Mouse (Mus musculus) left cerebral cortex, postnatal 25 days (tissue): Measurements from ENCODE around the gene Numbl. TPM values are rescaled to one million over a fixed set of nuclear protein-coding genes. Genes with fewer than 3 reads are reported as not detected.
A peak's percentile ranks its signal among the peaks of the same experiment; 100 is the strongest.

Experiments
- DNase-seq, 2 experiments: peaks; one replicate each; pipeline ENCODE4 v3.0.0; 2022; ENCODE audit warnings: low spot score in 2 of 2, mixed read lengths in 1 of 2
- intact Hi-C: fragments of 180-260 bp; cut with DNase I; formaldehyde crosslinking; loops from one replicate; pipeline ENCODE4 v1.15.1; 2025
- total RNA-seq, 2 experiments: library from RNA; stranded (reverse); gene quantifications; 2 replicates each; pipeline ENCODE4 v1.2.3; 2021

Numbl gene
- total RNA-seq, 2 experiments from 2014 or later = 119 to 130 TPM

DNA sequence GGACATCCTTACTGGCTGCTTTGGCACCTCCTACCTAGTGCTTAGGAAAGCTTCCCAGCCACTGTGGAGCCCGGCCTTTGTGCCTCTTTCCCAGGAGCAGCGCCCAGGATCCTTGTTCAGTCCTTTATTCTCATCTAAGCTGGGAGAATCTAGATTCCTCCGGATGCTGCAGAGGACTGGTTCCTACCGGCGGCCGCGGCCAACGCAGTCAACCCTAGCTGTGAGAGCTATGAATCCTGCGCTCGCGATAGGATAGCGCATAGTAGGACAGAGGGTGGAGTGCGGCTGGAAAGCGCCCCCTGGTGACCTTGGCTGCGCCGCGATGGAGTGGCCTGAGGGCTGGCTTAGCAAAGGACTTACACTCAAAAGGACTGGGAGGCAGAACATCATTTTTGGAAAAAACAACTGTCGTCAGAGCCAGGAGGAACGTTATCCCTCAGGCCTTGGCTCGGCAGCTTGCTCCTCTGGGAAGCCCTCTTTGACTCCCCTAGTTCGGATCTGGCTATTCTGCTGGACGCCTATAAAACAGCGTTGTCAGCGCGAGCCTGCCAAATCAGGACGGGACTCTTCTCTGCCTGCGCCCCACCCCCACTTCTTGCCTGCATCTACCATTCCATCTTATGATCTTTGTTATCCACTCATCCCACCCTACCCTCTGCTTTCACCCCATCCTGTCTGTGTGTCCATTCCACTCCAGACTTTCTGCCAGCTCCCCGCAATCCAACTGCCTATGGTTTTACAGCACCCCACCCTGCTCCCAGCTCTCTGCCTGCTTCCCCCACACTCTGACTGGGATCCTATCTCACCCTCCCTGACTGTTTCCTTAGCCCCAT is 26.8 kb downstream of the Numbl start:
- intact Hi-C loops = no loop called here
- DNase-seq = peak in 1 of 2 experiments; percentile 34

DNA sequence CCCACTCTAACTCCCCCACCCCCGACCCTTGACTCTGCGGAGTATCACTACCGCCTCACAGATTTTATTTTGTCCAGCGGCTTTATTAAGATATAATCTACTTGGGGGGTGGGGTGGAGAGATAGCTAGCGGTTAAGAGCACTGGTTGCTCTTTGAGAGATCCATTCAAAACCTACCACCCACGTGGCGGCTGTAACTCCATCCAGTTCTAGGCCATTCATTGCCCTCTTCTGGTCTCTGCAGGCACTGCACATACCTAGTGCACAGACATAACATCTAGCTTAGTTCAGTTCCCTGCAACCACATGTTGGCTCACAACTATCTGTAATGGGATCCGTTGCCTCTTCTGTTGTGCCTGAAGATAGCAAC is 27.4 kb downstream of the Numbl start:
- intact Hi-C loops = no loop called here

GRCm38 (mm10) chr7:27288732-27289131 is 30.5 kb downstream of the Numbl start:
- DNase-seq = no peak
- intact Hi-C loops = no loop called here

More for the DNA sequence above, 27.4 kb downstream of the Numbl start:
- peak in 1 of 2 experiments; percentile 74 for DNase-seq

- no peak for DNase-seq
- intact Hi-C loops = no loop called here
Measured at GRCm38 (mm10) chr7:27290555-27290954, 32.3 kb downstream of the Numbl start.

DNA sequence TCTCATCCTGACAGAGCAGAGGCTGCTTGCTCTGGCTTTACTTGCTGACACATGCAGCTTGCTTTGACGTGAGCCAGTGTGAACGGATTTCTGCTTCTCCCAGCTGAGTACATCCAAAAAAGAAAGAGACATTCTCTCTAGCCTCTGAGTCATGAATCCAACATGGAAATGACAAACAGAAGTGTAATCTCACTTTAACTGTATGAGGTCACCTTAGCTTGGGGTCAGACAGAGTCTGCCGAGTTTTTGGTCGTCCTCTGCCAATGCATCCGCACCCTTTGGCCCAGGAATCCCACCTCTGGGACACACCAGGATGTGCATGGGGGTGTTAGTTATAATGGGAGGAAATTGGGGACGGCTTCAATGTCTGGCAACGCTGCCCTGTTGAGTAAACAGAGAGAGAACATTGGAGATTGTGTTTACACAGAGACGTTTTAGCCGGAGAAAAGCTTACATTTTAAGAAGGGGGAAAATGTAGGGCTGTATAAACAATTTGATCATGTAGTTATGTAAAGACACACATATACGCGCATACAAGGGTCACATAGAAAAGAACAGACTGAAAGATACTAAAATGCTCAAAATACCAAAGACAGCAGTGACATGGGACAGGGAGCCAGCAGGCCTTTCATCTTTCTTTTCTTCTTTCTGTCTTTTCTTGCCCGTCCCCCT is 33.7 kb downstream of the Numbl start:
- intact Hi-C loops = no loop called here
- peak in 1 of 2 experiments; percentile 79 for DNase-seq

DNA sequence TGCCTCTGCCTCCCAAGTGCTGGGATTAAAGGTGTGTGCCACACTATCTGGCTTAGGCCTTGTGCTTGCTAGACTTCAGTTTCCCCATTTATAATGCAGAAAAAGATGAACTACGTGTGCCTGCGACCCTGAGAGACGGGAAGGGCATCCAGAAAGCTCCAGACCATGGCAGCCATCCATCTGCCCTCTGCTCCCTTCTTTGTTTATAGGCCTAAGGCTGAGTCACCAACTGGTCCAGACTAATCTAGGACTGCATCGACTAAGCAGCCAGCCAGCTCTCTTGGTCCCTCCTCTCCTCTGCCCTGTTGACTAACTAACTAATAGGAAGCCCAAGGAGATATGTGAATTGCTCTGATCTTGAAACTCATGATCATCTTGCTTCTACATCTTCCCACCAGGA is 37.7 kb downstream of the Numbl start:
- intact Hi-C loops = no loop called here
- DNase-seq = no peak

- intact Hi-C loops = no loop called here
- DNase-seq = no peak
Measured at GRCm38 (mm10) chr7:27296518-27296917, 38.3 kb downstream of the Numbl start.

DNA sequence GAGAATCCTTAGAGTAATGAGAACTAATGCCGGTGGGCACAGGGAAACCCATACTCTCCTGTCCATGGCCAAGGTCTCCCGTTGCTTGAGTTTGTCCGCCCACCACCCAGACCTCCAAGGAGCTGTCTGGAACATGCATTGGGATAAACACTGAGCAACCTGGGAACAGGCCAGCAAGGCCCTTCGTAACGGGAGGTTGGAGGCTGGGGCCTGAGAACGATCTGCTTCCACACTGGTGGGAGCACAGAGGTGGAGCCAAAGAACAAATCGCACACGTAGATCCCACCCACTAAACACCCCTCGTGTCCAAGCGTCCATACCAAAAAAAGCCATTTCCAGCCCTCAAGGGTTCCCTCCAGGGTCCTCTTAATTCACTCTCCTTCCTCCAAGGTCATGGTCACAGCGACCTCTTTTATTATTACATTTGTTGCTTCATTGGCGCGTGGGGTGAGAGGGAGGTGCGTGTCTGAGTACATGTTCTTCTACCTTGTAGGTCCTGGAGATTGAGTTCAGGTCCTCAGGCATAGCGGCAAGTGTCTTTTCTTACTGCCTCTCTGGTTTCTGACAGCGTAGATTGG is 39.9 kb downstream of the Numbl start:
- intact Hi-C loops = no loop called here
- DNase-seq = no peak

DNA sequence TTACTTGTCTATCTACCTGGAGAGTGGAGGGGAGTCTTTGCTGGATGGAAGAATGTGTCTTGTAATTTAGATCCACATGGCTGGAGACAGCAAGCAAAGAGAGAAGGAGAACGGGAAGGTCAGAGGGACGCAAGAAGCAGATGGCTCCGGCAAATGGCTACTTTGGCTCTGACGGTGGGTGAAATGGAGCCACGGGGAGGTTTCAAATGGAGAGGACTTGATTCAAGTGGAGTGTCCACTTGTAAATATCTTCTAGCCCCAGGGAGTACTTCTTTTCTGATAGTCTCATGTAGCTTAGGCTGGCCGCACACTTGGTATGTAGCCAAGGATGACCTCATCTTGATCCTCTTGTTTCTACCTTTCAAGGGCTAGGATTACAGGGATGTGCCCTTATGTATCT is 40.6 kb downstream of the Numbl start:
- DNase-seq = no peak
- intact Hi-C loops = no loop called here

DNA sequence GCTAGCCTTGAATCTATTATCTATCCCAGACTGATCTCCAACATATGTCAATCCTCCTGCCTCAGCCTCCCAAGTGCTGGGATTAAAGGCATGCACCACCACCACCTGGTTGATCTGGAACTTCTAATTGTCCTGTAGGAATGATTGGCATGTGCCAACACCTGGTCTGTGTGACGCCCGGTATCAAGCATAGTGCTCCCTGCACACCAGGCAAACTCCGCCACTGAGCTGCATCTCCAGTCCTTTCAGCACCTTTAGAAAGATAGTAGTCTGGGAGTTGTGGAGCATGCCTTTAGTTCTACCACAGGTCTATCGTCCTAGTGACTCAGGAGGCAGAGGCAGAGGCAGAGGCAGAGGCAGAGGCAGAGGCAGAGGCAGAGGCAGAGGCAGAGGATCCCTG is 42.1 kb downstream of the Numbl start:
- no peak for DNase-seq
- intact Hi-C loops = no loop called here

DNA sequence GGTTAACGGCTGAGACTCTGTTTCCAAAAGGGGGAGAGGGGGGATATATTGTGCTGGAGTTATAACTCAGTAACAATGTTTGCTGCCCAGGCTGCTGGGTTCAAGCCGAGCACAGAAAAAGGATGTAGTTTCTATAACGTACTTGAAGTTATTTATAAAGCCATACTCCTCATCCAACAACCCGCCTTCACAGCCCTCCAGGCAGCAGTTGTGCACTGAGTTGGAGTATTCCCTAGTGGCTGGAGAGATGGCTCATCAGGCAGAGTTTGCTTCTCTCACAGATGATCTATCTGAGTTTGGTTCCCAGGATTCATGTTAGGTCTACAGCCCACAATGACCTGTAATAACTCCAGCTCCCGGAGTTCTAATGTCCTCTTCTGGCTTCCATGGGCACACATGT is 42.6 kb downstream of the Numbl start:
- DNase-seq = peak in 1 of 2 experiments; percentile 71
- intact Hi-C loops = no loop called here

GRCm38 (mm10) chr7:27302172-27302571 is 43.9 kb downstream of the Numbl start:
- intact Hi-C loops = loop anchor here (1.0 kb wide), 1 partner anchor 27 kb away; no protein-coding TSS in a partner anchor

GRCm38 (mm10) chr7:27305091-27305730 is 47.0 kb downstream of the Numbl start:
- no peak for DNase-seq
- intact Hi-C loops = no loop called here

More at GRCm38 (mm10) chr7:27302172-27302571, 43.9 kb downstream of the Numbl start:
- peak; percentile 75 to 76 for DNase-seq

- no peak for DNase-seq
- intact Hi-C loops = no loop called here
Measured at GRCm38 (mm10) chr7:27306161-27307160, 48.2 kb downstream of the Numbl start.

DNA sequence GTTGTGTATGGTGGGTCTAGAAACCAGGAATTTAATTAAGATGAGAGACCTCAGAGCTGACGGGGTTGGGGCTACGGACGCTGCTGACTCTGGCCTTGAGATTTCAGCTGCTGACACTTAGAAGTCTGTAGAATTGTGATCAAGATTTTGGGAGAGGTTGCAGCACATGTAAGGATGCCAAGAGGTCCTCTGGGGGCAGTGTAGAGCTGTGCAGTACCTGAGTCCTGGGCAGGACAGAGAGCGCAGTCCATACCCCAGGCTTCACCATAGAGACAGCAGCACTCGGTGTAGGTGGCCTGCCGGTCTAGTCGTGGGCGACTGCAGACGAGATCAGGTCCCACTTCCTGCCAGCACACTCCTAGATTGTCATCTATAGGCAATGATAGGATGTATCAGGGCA is 49.3 kb downstream of the Numbl start:
- intact Hi-C loops = no loop called here

GRCm38 (mm10) chr7:27308821-27309549 is 50.8 kb downstream of the Numbl start:
- intact Hi-C loops = no loop called here

More for the DNA sequence above, 49.3 kb downstream of the Numbl start:
- no peak for DNase-seq

DNA sequence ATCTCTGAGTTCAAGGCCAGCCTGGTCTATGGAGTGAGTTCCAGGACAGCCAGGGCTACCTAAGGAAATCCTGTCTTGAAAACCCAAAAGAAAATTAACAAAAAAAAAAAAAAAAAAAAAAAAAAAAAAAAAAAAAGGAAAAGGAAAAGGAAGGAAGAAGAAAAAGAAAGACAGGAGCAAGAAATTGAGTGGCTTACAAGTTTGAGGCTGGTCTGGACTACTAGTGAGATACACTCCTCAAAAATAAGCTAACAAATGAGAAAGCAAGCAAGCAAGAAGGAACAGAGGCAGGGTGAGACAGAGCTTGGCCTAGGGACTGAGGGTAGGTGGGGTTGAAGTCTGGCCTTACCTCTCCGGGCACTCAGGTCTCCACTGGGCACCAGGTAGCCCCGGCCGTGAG is 51.6 kb downstream of the Numbl start:
- no peak for DNase-seq

More at GRCm38 (mm10) chr7:27308821-27309549, 50.8 kb downstream of the Numbl start:
- DNase-seq = no peak

GRCm38 (mm10) chr7:27310306-27310705 is 52.1 kb downstream of the Numbl start:
- no peak for DNase-seq
- intact Hi-C loops = no loop called here

More for the DNA sequence above, 51.6 kb downstream of the Numbl start:
- intact Hi-C loops = no loop called here
